Mouse (Mus musculus) left cerebral cortex, postnatal 14 days (tissue): Measurements from ENCODE around the gene Map3k14. TPM values are rescaled to one million over a fixed set of nuclear protein-coding genes. Genes with fewer than 3 reads are reported as not detected.

Experiments used
- DNase-seq, 2 experiments: peaks; one replicate each; pipeline ENCODE4 v3.0.0; 2021 to 2022; ENCODE audit warnings: low spot score in 2 of 2, mixed read lengths in 1 of 2
- intact Hi-C: fragments of 180-260 bp; cut with DNase I; formaldehyde crosslinking; loops from one replicate; pipeline ENCODE4 v1.15.1; 2025
- total RNA-seq, 2 experiments: library from RNA; stranded (reverse); gene quantifications; 2 replicates each; pipeline ENCODE4 v1.2.3; 2021

Gene Map3k14
- total RNA-seq, 2 experiments from 2014 or later, result 2.6 to 3.8 TPM

- intact Hi-C loops, result no loop called here
- DNase-seq, result no peak
Observed at GRCm38 (mm10) chr11:103281784-103282183, 14.5 kb upstream of the Map3k14 start.

- intact Hi-C loops, result no loop called here
- DNase-seq, result no peak
Observed at GRCm38 (mm10) chr11:103276450-103276849, 9.2 kb upstream of the Map3k14 start.

DNA sequence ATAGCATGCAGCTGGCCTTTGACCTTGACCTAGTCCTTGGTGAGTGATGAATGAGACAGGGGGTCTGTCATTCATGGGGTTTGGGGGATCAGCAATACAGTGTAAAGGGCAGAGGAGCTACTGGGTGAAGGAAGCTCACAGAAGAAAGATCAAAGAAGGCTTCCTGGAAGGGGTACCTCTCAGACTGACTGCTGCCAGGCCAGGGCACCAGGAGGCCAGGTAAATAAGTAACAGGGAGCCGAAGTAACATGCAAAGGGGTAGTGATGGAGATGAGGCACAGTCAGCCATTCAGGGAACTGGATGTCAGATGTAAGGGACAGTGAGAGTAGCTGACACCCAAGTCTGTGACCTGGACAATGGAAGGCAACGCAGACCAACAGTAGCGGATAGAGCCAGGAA lies 5.6 kb upstream of the Map3k14 start:
- intact Hi-C loops, result no loop called here
- no peak for DNase-seq

GRCm38 (mm10) chr11:103271979-103272378 lies 4.7 kb upstream of the Map3k14 start:
- no peak for DNase-seq
- intact Hi-C loops, result no loop called here

GRCm38 (mm10) chr11:103269426-103269825 lies 2.2 kb upstream of the Map3k14 start:
- no peak for DNase-seq
- intact Hi-C loops, result loop anchor here (5.0 kb wide), 1 partner anchor 58 kb away; no protein-coding TSS in a partner anchor

GRCm38 (mm10) chr11:103268905-103269304 lies 1.6 kb upstream of the Map3k14 start:
- intact Hi-C loops, result loop anchor here (5.0 kb wide), 1 partner anchor 58 kb away; no protein-coding TSS in a partner anchor
- DNase-seq, result no peak

- intact Hi-C loops, result loop anchor here (5.0 kb wide), 1 partner anchor 59 kb away; no protein-coding TSS in a partner anchor
- DNase-seq, result no peak
Observed at GRCm38 (mm10) chr11:103268350-103268749, 1.1 kb upstream of the Map3k14 start.

- DNase-seq, result no peak
- intact Hi-C loops, result loop anchor here (5.0 kb wide), 1 partner anchor 60 kb away; no protein-coding TSS in a partner anchor
Observed at GRCm38 (mm10) chr11:103266729-103267345, 435 bp downstream of the Map3k14 start.

GRCm38 (mm10) chr11:103265856-103266255 lies 1.4 kb downstream of the Map3k14 start:
- DNase-seq, result no peak
- intact Hi-C loops, result loop anchor here (5.0 kb wide), 1 partner anchor 61 kb away; no protein-coding TSS in a partner anchor

DNA sequence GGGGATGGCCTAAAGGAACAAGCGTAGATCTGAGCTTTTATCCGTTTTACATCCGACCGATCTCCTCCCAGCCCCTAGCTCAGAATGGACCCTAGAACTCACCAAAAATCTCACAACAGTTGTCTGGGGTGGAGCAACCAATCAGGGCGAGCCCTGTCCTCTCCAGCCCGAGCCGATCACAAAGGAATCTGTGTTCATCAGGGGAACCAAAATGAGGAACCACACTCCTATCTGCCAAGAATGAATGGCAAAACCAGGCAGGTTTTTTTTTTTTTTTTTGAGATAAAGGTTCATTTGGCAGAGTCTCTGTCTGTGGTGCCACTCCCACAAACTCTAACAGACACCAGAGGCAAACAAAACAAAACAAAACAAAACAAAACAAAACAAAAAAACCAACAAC lies 2.1 kb downstream of the Map3k14 start:
- intact Hi-C loops, result loop anchor here (5.0 kb wide), 1 partner anchor 62 kb away; no protein-coding TSS in a partner anchor
- no peak for DNase-seq

DNA sequence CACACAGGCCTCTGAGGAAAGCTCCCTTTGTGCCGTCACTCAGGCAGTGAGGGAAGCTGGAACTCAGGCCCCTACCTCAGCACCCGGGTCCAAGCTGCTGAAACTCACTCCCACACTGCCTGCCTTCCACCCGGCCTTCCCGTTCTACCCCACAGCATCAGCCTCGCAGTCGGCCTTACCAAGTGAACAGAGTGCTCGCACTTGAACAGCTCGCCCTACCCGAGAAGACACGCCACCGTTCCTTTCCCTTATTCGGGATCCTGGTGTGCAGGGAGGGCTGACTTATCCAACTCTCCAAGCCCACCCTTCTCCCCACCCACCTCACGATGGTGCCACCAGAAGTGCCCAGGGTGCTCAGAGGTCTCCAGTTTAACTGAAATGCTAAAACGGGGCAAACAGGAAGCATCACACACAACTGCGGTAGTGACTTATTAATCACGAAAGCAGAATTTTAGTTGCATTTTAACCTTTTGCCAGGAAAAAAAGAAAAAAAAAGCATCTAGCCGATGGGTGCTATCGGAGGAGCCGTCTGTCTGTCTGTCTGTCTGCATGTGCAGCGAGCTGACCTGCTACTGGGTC lies 2.8 kb downstream of the Map3k14 start:
- no peak for DNase-seq
- intact Hi-C loops, result loop anchor here (5.0 kb wide), 1 partner anchor 63 kb away; no protein-coding TSS in a partner anchor

- DNase-seq, result no peak
- intact Hi-C loops, result no loop called here
Observed at GRCm38 (mm10) chr11:103263551-103263950, 3.7 kb downstream of the Map3k14 start.

DNA sequence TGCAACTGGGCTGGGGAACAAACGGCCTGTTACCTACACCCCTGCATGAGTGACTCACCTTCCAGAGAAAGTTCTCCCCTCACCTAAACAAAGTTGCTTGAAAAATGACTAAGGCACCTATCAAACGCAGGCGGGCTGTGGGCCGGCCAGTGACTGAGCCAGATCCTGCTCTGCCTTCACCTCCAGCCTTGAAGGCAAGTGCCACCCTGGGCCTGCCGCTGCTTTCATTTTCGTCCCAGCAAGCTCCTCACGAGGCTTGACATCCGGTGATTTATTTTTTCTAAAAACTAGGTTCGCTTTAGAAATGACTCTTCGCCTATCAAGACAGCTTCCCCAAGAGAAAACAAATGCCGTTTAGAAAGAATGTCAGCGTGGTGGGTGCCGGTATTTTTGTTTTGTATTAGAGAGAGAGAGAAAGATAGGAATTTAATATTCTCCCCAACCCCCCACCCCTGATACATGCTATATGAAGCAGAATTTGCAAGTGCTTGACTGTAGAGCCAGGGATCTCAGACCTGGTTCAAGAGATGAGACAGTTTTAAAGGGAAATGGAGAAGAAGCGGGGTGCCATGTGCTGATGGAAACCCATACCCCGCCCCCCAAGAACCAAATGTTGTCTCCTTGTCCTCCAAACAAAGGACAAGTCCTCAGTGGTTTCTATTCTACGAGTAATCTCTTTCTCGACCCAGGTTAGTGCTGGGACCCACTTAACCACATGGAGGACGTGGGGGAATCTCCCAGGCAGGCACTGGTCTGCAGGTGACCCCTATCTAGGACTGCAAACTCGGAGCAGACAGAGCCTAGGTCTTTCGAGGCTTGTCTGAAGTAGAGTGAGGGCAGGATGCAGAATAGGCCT lies 4.6 kb downstream of the Map3k14 start:
- intact Hi-C loops, result no loop called here
- DNase-seq, result no peak

DNA sequence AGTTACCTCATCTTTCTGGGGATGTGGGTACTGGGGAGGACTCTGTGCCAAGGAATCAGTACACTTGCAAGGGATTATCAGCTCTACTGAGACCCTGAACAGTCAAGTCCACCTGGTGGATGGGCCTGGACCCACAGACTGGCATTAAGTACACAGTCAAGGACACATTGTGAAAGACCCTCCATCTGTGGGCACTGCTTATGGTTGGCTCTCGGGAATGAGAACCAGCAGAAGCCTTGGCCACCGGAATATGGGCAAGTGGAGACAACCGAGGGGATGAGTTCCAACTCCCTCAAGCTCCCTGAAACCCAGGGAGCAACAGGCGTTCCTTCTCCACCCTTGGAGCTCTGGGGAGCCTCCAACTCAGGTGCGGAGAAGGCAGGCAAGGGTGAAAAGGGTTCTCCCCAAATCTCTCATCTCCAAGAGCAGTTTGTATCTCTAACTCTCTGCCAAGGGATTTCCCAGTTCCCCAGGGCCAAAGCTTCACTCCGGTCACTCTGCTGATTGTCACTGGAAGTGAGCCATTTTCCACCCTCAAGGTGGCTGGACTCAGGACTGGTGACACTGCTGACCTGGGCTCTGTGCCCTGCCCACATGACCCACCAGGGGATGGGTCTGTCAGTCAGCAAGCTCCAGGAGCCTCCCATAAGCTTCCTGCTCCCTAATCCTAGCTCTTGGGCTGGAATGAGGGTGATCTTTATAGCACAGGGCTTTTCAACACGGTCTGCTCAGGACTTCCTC lies 5.4 kb downstream of the Map3k14 start:
- no peak for DNase-seq
- intact Hi-C loops, result no loop called here

DNA sequence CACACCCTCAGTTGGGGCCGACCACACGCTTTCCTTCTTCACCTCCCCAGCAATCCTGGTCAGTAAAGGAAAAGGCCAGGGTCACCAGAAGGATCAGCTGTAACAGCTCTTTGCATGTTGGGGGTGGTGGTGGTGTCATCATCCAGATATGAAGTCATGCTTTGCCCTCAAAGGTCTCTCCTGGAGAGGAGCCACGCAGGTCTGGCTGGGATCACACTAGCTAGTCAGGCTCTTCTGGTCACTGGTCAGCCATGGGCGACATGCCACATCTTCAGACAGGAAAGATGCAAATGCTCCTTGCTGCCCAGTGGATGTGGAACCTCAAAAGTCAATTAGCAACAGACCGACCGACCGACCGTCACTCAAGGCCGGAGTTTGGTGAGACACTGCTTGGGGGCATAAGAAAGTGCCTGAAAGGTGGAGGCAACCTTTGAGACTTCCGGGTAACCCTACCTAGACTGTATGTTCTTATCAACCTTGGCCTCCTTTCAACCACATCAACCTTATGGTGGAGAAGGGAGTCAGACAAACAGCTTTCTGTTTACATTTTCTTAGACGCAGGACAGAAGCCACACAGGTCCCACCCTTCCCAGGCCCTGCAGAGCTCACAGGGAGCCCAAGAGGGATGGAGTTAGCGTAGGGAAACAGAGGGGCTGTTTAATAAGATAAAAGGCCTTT lies 6.6 kb downstream of the Map3k14 start:
- no peak for DNase-seq
- intact Hi-C loops, result no loop called here

DNA sequence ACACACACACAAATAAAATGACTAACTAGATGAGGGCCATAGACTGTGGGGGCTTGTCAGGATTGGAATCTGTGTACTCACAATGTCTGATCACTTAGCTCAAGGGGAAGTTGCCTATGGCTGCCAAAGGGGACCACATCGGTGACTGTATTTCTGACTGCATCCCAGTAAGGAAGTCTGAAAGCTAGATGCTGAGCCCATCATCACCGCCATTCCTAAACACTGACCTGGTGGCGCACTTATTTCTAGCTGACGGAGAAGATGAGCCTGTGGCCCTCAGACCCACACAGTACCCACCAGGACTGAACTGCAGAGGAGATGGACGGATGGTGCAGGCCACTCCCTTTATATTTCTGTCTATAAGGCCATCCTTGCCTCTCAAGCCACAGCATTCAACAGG lies 7.2 kb downstream of the Map3k14 start:
- no peak for DNase-seq
- intact Hi-C loops, result no loop called here

- intact Hi-C loops, result no loop called here
- DNase-seq, result no peak
Observed at GRCm38 (mm10) chr11:103257938-103258481, 9.3 kb downstream of the Map3k14 start.

DNA sequence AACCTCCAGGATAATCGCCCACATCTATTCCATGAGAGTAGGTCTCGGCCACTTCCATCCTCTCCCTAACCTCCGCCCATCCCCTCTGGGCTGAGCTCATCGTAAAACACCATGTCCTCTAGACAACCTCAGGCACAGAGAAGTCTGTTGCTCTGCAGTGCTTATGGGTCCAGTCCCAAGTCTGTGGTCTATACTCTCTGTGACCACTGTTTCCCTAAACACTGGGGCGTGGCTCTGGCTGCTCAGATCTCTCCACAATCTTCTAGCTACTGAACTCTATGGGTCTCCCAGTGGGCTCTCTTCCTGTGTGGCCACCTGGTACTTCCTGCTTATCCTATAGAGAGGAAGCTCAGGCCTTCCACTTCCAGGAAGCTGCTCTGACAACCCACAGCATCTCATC lies 13.7 kb downstream of the Map3k14 start:
- no peak for DNase-seq
- intact Hi-C loops, result no loop called here

- intact Hi-C loops, result no loop called here
- no peak for DNase-seq
Observed at GRCm38 (mm10) chr11:103252380-103252779, 14.9 kb downstream of the Map3k14 start.
